In genomic region chr8:8733804-8734203, GRCm38 (mm10) we compare ENCODE assay signal across 9 mouse cellular contexts. TPM values are rescaled to one million over a fixed set of nuclear protein-coding genes. Genes with fewer than 3 reads are reported as not detected.
A peak's percentile ranks its signal among the peaks of the same experiment; 100 is the strongest.
DNase-seq lines count a peak whose midpoint lies in the region; ATAC-seq lines count a peak whose summit lies in the region.
"Had no signal": no experiment of that assay in that cellular context is flagged by ENCODE, and none has a peak within 500 bp of the region (broad histone marks: within the 10 kb centered on the region; RNA-seq: fewer than 3 reads in every experiment).

No protein-coding gene starts in this region.

- ATAC-seq in hindbrain, embryonic 11.5 days (ENCODE audit: low FRiP score), result no peak
- no peak for ATAC-seq in hindbrain, embryonic 12.5 days (ENCODE audit: low FRiP score)

- H3K27ac ChIP-seq in hindbrain, embryonic 11.5 days (ENCODE audit: low read depth, low read length), result no peak overlapping the region
- no peak overlapping the region for H3K27ac ChIP-seq in hindbrain, embryonic 12.5 days
- H3K27ac ChIP-seq in embryonic facial prominence, embryonic 10.5 days (replicated peaks), result no peak overlapping the region
- H3K27ac ChIP-seq: macrophage had no signal

- no peak overlapping the region for H3K4me2 ChIP-seq in hindbrain, embryonic 11.5 days (replicated peaks; ENCODE audit: low read depth, low read length)
- H3K4me2 ChIP-seq in hindbrain, embryonic 12.5 days (replicated peaks), result no peak overlapping the region

- DNase-seq in hindbrain, embryonic 11.5 days (ENCODE audit: low spot score), result peak; percentile 51
- peak; percentile 34 to 42 for DNase-seq in B cell, adult 2 months
- peak; percentile 67 for DNase-seq in R1 (ENCODE audit: low read depth, low spot score)
- DNase-seq in embryonic facial prominence, embryonic 10.5 days (ENCODE audit: low spot score), result peak; percentile 34
- peak; percentile 6 to 13 for DNase-seq in natural killer cell, adult 2 months (ENCODE audit: low spot score in 2 of 2)
- no peak for DNase-seq in left cerebral cortex, adult 9 months (ENCODE audit: low spot score in 2 of 2)
- DNase-seq in right cerebral cortex, postnatal 4 days, result no peak

- WGBS in hindbrain, embryonic 11.5 days, result 44% methylated on average over 4 of the region's 4 CpGs
- WGBS in hindbrain, embryonic 12.5 days, result 38% methylated on average over 4 of the region's 4 CpGs
- 43% methylated on average over 4 of the region's 4 CpGs for WGBS in embryonic facial prominence, embryonic 10.5 days

- no peak overlapping the region for H3K9ac ChIP-seq in hindbrain, embryonic 11.5 days (ENCODE audit: low read depth, low read length)
- H3K9ac ChIP-seq in hindbrain, embryonic 12.5 days, result no peak overlapping the region

- H3K4me3 ChIP-seq in hindbrain, embryonic 11.5 days (ENCODE audit: low read depth, low read length), result no peak overlapping the region
- no peak overlapping the region for H3K4me3 ChIP-seq in hindbrain, embryonic 12.5 days
- no peak overlapping the region for H3K4me3 ChIP-seq in embryonic facial prominence, embryonic 10.5 days

- no peaks in the 10 kb centered on the region for H3K27me3 ChIP-seq in hindbrain, embryonic 11.5 days (ENCODE audit: control insufficient read depth, insufficient read depth, low read length)
- no peaks in the 10 kb centered on the region for H3K27me3 ChIP-seq in hindbrain, embryonic 12.5 days
- H3K27me3 ChIP-seq in embryonic facial prominence, embryonic 10.5 days (replicated peaks; ENCODE audit: low read depth, poor library complexity, severe bottlenecking), result no peaks in the 10 kb centered on the region

- H3K9me3 ChIP-seq in hindbrain, embryonic 11.5 days (ENCODE audit: control insufficient read depth, low read length), result no peaks in the 10 kb centered on the region
- no peaks in the 10 kb centered on the region for H3K9me3 ChIP-seq in hindbrain, embryonic 12.5 days (replicated peaks)
- H3K9me3 ChIP-seq in embryonic facial prominence, embryonic 10.5 days, result no peaks in the 10 kb centered on the region

- no peaks in the 10 kb centered on the region for H3K36me3 ChIP-seq in hindbrain, embryonic 11.5 days (ENCODE audit: control insufficient read depth, insufficient read depth, low read length)
- no peaks in the 10 kb centered on the region for H3K36me3 ChIP-seq in hindbrain, embryonic 12.5 days
- H3K36me3 ChIP-seq in embryonic facial prominence, embryonic 10.5 days (replicated peaks), result no peaks in the 10 kb centered on the region

- no peaks in the 10 kb centered on the region for H3K4me1 ChIP-seq in hindbrain, embryonic 11.5 days (replicated peaks; ENCODE audit: control insufficient read depth, insufficient read depth, low read length)
- no peaks in the 10 kb centered on the region for H3K4me1 ChIP-seq in hindbrain, embryonic 12.5 days
- H3K4me1 ChIP-seq in embryonic facial prominence, embryonic 10.5 days, result peaks cover 8% of the 10 kb centered on the region

RNA-seq across cellular contexts. Expression of gene Arglu1, which starts 43.5 kb away (rescaled TPM):
- 162 and 171 TPM in 2 replicates for polyA plus RNA-seq in hindbrain, embryonic 11.5 days (2014; fragmentation: Nextera tagmentation; extraction: Ambion mirVana)
- polyA plus RNA-seq in hindbrain, embryonic 12.5 days (2016; fragmentation: Nextera tagmentation; extraction: Ambion mirVana), result 222 and 224 TPM in 2 replicates
- polyA plus RNA-seq in embryonic facial prominence, embryonic 10.5 days (2016; fragmentation: Nextera tagmentation; extraction: Ambion mirVana), result 174 and 177 TPM in 2 replicates

Comparison
In these comparisons a context has a peak if more than half of its experiments do, and no peak if none do; other contexts are left out.
1. DNase-seq: peak in hindbrain, embryonic 11.5 days (single experiment), B cell, adult 2 months (2 of 2), R1 (single experiment), embryonic facial prominence, embryonic 10.5 days (single experiment) and natural killer cell, adult 2 months (2 of 2); none in left cerebral cortex, adult 9 months (0 of 2) and right cerebral cortex, postnatal 4 days (single experiment).